Mouse (Mus musculus): ENCODE data around the gene Arpc1a.
"Not testable (repeated sequence)": the region's sequence is repeated elsewhere in the genome, so short reads cannot be mapped to it uniquely, and the experiment has no call there.

Gene Arpc1a

GRCm38 (mm10) chr5:145104328-145104727, 20.7 kb downstream of the Arpc1a start:
- DNase-seq (ENCODE audit: low read depth, low spot score): no peak

GRCm38 (mm10) chr5:145105694-145106275, 22.2 kb downstream of the Arpc1a start:
- no peak for DNase-seq (ENCODE audit: low read depth, low spot score)

GRCm38 (mm10) chr5:145110401-145110800, 26.8 kb downstream of the Arpc1a start:
- DNase-seq (ENCODE audit: low read depth, low spot score): no peak

- DNase-seq (ENCODE audit: low read depth, low spot score): no peak
These were observed 28.9 kb downstream of the Arpc1a start for GRCm38 (mm10) chr5:145112566-145112965.

GRCm38 (mm10) chr5:145113416-145113815, 29.8 kb downstream of the Arpc1a start:
- DNase-seq (ENCODE audit: low read depth, low spot score): no peak

GRCm38 (mm10) chr5:145114071-145114605, 30.5 kb downstream of the Arpc1a start, which contains the start of gene Arpc1b:
Gene Arpc1b, plus strand, starts transcription at chr5:145114215.
- peak; percentile 38 for DNase-seq (ENCODE audit: low read depth, low spot score)

- DNase-seq (ENCODE audit: low read depth, low spot score): no peak
These were observed 31.2 kb downstream of the Arpc1a start for GRCm38 (mm10) chr5:145114606-145115473.

- no peak for DNase-seq (ENCODE audit: low read depth, low spot score)
These were observed 32.1 kb downstream of the Arpc1a start for GRCm38 (mm10) chr5:145115736-145116135.

- DNase-seq (ENCODE audit: low read depth, low spot score): no peak
These were observed 32.7 kb downstream of the Arpc1a start for GRCm38 (mm10) chr5:145116316-145116715.

GRCm38 (mm10) chr5:145116916-145117315, 33.3 kb downstream of the Arpc1a start:
- DNase-seq (ENCODE audit: low read depth, low spot score): peak; percentile 39

GRCm38 (mm10) chr5:145118005-145118404, 34.4 kb downstream of the Arpc1a start:
- no peak for DNase-seq (ENCODE audit: low read depth, low spot score)

- no peak for DNase-seq (ENCODE audit: low read depth, low spot score)
These were observed 34.8 kb downstream of the Arpc1a start for GRCm38 (mm10) chr5:145118461-145118860.

GRCm38 (mm10) chr5:145119385-145119784, 35.8 kb downstream of the Arpc1a start:
- DNase-seq (ENCODE audit: low read depth, low spot score): no peak

GRCm38 (mm10) chr5:145120921-145121320, 37.3 kb downstream of the Arpc1a start:
- no peak for DNase-seq (ENCODE audit: low read depth, low spot score)

GRCm38 (mm10) chr5:145123396-145123795, 39.8 kb downstream of the Arpc1a start:
- no peak for DNase-seq (ENCODE audit: low read depth, low spot score)

- DNase-seq (ENCODE audit: low read depth, low spot score): no peak
These were observed 43.0 kb downstream of the Arpc1a start for GRCm38 (mm10) chr5:145126580-145126979.

- no peak for DNase-seq (ENCODE audit: low read depth, low spot score)
These were observed 45.5 kb downstream of the Arpc1a start for GRCm38 (mm10) chr5:145129124-145129523.

- not testable (repeated sequence) for DNase-seq (ENCODE audit: low read depth, low spot score)
These were observed 46.1 kb downstream of the Arpc1a start for GRCm38 (mm10) chr5:145129773-145130172.

GRCm38 (mm10) chr5:145130191-145130590, 46.6 kb downstream of the Arpc1a start:
- no peak for DNase-seq (ENCODE audit: low read depth, low spot score)

- DNase-seq (ENCODE audit: low read depth, low spot score): no peak
These were observed 47.4 kb downstream of the Arpc1a start for GRCm38 (mm10) chr5:145130995-145131394.

- DNase-seq (ENCODE audit: low read depth, low spot score): not testable (repeated sequence)
These were observed 49.6 kb downstream of the Arpc1a start for GRCm38 (mm10) chr5:145133275-145133674.

GRCm38 (mm10) chr5:145138836-145139235, 55.2 kb downstream of the Arpc1a start:
- no peak for DNase-seq (ENCODE audit: low read depth, low spot score)
